Mouse (Mus musculus) adrenal gland, postnatal 14 days (tissue): ENCODE data around the gene Pax9. TPM values are rescaled to one million over a fixed set of nuclear protein-coding genes. Genes with fewer than 3 reads are reported as not detected.

Experiments
- DNase-seq: peaks from one replicate; pipeline ENCODE4 v3.0.0; 2021; ENCODE audit warnings: mixed read lengths
- total RNA-seq: library from RNA; stranded (reverse); gene quantifications from 2 replicates; pipeline ENCODE4 v1.2.3, GENCODE M21; 2021

The Pax9 gene
- total RNA-seq, 1 experiment from 2014 or later = 0.07 TPM

DNA sequence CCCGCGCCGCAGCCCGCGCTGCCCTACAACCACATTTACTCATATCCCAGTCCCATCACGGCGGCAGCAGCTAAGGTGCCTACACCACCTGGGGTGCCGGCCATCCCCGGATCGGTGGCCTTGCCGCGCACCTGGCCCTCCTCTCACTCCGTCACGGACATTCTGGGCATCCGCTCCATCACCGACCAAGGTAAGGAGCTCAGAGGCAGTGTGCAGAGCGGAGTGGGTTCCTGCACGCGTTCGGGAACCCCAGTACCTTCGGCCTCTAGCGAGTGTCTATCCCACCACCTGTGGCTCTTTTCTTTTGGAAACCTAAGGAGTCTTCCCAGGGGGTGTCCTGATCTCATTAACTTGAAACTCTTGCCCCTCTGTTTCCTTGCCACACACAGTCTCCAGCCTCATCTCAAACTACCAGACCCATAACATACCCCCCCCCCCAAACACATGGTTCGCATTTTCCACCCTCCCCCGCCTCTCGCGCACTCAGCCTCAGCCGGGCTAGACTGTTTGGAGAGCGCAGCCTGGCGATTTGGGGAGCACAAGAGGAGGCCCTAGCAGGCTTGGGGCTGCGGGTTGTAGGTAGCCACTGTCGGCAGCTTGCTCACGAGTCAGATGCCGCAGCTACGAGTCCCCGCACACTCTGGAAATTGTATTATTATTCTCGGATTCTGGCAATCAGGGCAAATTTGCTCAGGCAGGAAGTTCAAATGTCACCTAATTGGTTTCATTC, 5.6 kb downstream of the Pax9 start:
- DNase-seq = no peak

DNA sequence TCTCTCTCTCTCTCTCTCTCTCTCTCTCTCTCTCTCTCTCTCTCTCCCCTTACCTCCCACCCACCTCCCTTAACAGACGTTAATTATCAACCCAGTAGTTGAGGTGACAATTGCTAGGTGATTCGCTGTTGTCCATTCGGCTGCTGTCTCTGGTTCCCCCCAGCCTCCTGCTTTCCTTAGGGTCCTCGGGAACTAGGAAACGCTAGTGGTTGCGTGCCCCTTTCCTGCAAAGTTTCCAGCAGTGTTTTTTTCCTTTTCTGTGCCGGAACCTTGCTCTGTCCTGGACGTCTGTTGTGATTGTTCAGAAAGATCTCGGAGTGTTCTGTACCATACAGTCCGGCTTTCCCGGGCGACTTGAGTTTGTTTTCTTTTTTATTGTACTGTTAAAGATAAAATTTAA, 6.2 kb downstream of the Pax9 start:
- DNase-seq = no peak

DNA sequence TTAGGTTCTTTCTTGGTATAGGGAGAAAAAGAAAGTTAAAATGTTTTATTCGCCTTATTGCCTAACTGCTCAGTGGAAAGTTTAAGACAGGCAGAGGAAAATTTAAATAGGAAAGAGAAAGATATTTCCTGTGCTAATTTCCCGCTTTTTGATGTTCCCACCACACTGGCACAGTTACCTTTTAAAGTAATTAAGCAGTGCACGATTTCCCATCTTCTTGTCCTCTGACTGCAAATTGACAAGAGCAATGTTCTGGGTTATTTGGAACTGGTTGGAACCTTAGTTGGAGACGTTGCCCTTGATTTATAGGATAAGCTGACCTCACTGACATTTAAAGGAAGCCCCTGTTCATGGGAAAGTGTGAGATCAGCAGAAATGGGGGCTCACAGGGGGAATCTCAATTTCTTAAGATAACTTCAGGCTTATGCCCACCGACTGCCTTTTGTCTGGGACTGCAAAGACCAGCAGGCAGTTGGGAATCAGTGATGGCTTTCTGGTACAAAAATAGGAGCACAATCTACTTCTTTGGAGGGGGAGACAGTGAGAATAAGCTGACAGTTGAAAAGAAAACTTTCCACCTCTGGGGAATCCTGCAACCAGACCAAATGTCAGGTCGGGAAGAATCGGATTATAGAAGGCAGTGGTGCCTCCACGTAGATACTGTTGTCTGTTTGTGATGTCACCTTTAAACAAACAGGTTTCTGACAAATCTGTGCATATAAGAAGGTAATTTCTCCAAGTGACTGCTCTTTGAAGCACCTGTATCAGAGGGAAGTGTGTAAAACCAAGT, 6.8 kb downstream of the Pax9 start:
- no peak for DNase-seq

DNA sequence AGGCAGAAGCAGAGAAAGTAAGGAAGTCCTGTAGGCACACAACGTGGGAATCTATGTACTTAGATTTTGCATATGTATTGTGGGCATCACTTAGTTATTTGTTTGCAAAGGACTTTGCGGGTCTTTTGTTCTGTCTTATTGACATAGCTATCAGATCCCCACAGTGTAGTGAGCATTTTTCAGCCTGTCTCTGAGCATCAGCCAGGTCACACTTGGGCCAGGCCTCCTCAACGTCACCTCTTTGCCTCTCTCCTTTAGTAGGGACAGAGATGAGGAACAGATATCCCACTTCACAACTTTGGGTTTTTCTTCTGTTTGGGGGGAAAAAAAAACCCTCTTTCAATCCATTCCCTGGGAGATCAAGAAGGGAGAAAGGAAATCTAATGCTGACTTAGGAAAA, 7.8 kb downstream of the Pax9 start:
- DNase-seq = no peak

DNA sequence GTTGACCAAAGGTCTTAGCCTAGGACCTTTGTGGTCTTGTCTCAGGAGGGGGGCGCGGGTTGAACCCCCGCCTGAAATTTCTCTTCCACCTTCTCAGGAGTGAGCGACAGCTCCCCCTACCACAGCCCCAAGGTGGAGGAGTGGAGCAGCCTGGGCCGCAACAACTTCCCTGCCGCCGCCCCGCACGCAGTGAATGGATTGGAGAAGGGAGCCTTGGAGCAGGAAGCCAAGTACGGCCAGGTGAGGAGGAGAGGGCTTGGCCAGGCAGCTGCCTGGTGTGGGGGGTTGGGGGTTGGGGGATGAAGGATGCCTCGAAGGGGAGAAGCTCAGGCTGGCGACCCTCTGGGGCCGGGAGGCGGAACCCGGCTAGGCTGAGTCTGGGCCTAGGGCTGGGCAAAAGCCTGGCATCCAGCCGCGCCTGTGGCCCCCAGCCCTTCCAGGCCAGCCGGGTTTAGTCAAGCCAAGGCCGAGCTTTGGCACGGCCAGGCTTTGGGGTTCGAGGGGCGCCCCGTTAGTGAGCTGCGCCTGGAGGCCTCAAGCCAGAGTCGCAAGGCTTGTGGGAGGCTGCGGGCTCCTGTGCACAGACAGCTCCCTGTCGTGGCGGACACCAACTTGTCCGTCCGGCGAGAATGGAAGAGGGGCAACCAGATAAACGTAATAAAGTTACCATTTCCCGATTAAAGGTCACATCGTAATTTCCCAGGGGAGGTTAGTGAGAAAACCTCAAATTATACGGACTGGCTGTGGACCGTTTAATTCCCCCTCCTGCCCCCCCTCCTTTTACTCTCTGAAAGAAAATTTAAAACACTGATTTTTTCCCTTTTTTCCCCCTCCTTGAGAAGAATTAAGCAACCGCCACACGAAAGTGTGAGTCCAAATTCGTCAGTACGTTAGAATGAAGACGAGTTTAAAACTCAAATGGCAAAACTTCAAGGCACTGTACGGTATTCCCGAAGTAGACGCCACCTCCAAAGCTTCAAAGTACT, 8.6 kb downstream of the Pax9 start:
- no peak for DNase-seq

DNA sequence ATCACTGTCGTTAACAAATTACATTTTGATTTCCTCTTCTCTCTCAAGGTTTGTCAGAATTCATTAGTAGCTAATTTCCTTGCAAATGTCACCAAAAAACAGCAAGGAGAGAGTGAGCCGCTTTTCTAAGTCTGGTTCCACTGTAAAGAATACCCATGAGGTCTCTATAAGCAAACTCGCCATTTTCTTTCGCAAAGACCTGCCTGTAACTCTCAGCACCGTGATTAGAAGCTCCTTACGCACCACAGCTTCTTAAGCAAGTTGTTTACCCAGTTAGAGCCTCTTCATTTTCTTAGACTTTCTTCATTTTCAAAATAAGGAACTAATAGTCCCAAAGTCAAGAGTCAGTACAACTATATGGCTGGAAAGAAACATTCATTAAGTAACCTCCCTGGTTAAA, 9.4 kb downstream of the Pax9 start:
- DNase-seq = no peak

DNA sequence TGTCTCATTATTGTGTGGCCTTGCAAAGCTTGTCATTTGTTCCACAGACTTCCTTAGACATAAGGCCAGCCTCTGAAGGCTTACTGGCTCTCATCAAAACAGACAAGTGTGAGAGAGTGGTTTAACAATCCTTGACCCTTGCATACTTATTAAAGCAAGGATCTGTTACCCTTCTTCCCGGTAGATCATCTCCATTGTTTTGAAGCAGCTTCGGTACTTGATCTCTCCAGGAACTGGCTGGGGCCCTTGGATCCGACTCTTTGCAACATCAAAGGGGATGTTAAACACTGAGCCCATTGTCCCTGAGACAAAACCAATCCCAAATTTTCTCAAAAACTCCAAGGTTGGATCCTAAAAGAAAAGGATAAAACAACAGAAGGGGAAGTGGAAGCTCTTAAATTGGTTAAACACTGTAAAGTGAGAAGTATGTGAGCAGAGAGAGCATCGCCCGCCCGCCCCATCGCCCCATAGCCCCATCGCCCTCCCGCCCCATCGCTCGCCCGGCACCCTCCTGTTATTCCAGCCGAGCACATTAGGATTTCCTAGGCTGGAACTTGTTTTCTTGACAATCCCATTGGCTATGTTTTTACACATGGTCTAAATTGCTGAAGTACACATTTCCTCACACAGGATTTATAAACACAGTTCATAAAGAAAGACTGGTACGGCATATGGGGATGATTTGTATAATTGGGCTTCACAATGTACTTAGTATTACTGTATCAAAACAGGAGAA, 26.6 kb downstream of the Pax9 start:
- no peak for DNase-seq

DNA sequence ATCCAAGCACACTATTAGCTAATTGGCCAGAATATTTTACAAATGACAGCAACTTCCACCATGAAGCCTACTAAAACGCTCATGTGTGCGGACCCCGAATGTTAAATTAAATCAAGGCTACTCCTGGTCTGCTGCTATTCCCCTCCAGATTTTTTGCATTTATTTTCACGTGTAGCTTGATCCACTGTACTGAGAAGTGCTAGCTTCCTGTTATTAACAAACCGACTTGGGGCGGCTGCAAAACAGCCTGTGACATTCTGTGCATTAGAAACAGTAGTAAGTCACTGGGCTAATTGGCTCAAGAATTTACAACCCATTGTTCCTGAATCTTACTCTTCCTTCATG, 27.1 kb downstream of the Pax9 start:
- DNase-seq = no peak

DNA sequence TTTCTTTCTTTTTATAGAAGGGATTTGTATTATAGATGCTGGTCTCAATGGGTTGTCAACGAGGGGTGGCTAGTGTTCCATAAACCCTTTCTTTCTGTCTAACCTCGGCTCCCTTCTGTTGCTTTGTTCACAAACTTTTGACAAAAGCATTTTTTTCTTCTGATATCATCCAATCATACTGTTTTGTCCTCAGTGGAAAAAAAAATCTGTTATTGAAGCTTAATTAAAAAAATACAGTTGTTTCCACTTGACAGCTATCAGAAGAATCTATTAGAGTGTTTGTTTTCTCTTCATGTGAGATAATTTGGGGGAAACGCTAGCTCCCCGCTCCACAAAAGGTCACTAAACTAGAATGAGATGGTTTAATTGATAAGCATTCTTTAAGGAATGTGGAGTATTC, 36.1 kb downstream of the Pax9 start:
- no peak for DNase-seq

DNA sequence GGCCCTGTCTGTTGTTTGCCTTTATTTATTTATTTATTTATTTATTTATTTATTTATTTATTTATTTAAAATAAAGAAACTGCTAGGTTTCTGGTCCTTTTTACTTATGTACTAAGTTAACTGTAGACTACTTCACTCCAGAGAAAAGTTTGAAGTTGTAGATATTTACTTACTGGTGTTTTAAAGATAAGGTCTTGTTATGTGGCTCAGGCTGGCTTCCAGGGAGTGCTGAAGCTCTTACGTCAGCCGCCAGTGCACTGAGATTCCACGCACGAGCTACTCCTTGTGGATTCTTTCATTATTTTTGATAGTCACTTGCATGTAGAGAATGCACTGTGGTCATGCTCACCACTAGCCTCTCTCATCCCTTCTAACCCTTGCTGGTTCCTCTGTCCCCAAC, 45.5 kb downstream of the Pax9 start:
- no peak for DNase-seq

Other genes with a start within 250 kb of the Pax9 start
- not detected in 2 replicates for gene Nkx2-1, start 154.9 kb upstream of the Pax9 start, total RNA-seq
- 0.37 TPM in 1 of 2 replicates, not detected in the other for gene Nkx2-9, start 78.5 kb upstream of the Pax9 start, total RNA-seq